Mouse (Mus musculus): ENCODE data around the gene Ppp1r36. TPM values are rescaled to one million over a fixed set of nuclear protein-coding genes. Genes with fewer than 3 reads are reported as not detected.

The Ppp1r36 gene
- total and polyA plus RNA-seq, 3 experiments: not detected

DNA sequence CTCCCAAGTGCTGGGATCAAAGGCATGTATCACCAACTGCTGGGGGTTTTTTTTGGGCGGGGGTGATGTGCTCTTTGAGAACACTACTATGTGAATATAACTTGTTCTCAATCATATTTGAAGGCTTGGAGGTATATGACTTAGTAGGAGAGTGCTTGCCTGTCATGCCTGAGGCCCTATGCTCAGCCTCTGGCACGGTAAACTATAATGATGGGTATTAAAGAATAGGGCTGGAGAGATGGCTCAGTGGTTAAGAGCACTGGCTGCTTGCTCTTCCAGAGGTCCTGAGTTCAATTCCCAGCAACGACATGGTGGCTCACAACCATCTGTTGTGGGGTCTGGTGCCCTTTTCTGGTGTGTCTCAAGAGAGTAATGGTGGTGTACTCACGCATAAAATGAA, 42.4 kb upstream of the Ppp1r36 start:
- Histone ChIP-seq H3K27ac (ENCODE audit: control insufficient read depth, low read depth, low read length) (peak overlapping the region; percentile 40), H3K4me3 (ENCODE audit: control insufficient read depth in 1 of 2, insufficient read depth in 1 of 2, low read depth in 2 of 2, low read length in 2 of 2) (no peak overlapping the region; a peak in 1 of 4 replicates), H3K36me3 (ENCODE audit: control insufficient read depth in 1 of 2, insufficient read depth in 2 of 2, low read length in 2 of 2) (peaks cover 3 to 52% of the 10 kb centered on the region in 2 experiments), H3K9me3 (replicated peaks; ENCODE audit: insufficient read depth, low read length) (no peaks in the 10 kb centered on the region), H3K79me2 (ENCODE audit: control insufficient read depth, insufficient read depth, low read length, poor library complexity) (peaks cover 87% of the 10 kb centered on the region), H3K27me3 (ENCODE audit: control insufficient read depth in 1 of 2, insufficient read depth in 2 of 2, low read length in 2 of 2) (no peaks in the 10 kb centered on the region), H3K9ac (ENCODE audit: control insufficient read depth, low read depth, low read length, poor library complexity, severe bottlenecking) (peak overlapping the region; percentile 3; the same call in 1 of the 2 replicates), H3K4me1 (ENCODE audit: control insufficient read depth in 1 of 2, insufficient read depth in 2 of 2, low read length in 2 of 2) (peaks cover 17 to 43% of the 10 kb centered on the region in 2 experiments)
- DNase-seq (ENCODE audit: low read depth, low spot score): no peak
- peak; percentile 81 for TF ChIP-seq TBP (IDR thresholded peaks at IDR 0.05; ENCODE audit: low read depth, low read length)
- TF ChIP-seq ETS1 (IDR thresholded peaks at IDR 0.05; ENCODE audit: low read depth, low read length): no peak
- TF ChIP-seq MYC (IDR thresholded peaks at IDR 0.05; ENCODE audit: low read depth, low read length): no peak

DNA sequence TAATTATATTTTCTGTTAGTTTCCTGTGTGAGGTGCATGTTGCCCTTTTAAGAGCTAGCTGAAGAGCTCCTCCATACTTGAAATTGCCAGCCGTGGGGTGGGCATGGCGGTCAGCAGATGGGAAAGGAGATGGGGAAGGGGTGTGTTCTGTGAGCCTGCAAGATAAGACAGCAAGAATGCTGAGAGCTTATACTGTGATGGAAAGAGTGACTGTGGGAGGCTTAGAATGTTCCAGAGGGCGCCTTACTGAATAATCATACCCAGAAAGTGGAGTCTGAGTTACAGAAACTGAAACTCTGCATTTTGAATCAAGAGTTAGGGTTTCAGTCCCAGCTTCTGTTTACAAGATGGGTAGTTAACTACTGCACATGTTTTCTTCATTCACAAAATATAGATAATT, 41.8 kb upstream of the Ppp1r36 start:
- Histone ChIP-seq H3K4me3 (ENCODE audit: control insufficient read depth in 1 of 2, insufficient read depth in 1 of 2, low read depth in 2 of 2, low read length in 2 of 2) (0 out of 4 replicates have a peak overlapping the region, but pooled peaks of 1 of the 2 experiments have one; percentile 5), H3K79me2 (ENCODE audit: control insufficient read depth, insufficient read depth, low read length, poor library complexity) (peaks cover 86% of the 10 kb centered on the region), H3K36me3 (ENCODE audit: control insufficient read depth in 1 of 2, insufficient read depth in 2 of 2, low read length in 2 of 2) (peaks cover 3 to 52% of the 10 kb centered on the region in 2 experiments), H3K9ac (ENCODE audit: control insufficient read depth, low read depth, low read length, poor library complexity, severe bottlenecking) (peak overlapping the region; percentile 9; the same call in 1 of the 2 replicates), H3K27ac (ENCODE audit: control insufficient read depth, low read depth, low read length) (peak overlapping the region; percentile 24; the same call in 1 of the 2 replicates), H3K4me1 (ENCODE audit: control insufficient read depth in 1 of 2, insufficient read depth in 2 of 2, low read length in 2 of 2) (peaks cover 17 to 43% of the 10 kb centered on the region in 2 experiments), H3K9me3 (replicated peaks; ENCODE audit: insufficient read depth, low read length) (no peaks in the 10 kb centered on the region), H3K27me3 (ENCODE audit: control insufficient read depth in 1 of 2, insufficient read depth in 2 of 2, low read length in 2 of 2) (no peaks in the 10 kb centered on the region)
- TF ChIP-seq SIN3A (IDR thresholded peaks at IDR 0.05; ENCODE audit: low read length) (peak; percentile 81), GATA1 (IDR thresholded peaks at IDR 0.05; ENCODE audit: low read depth, low read length) (peak; percentile 85), ZC3H11A (IDR thresholded peaks at IDR 0.05; ENCODE audit: low read depth, low read length) (no peak), ETS1 (IDR thresholded peaks at IDR 0.05; ENCODE audit: low read depth, low read length) (peak; percentile 68; the same call in 1 of the 2 replicates), E2F4 (IDR thresholded peaks at IDR 0.05; ENCODE audit: borderline replicate concordance, low read depth, low read length) (no peak), MXI1 (IDR thresholded peaks at IDR 0.05; ENCODE audit: low read depth, low read length) (peak; percentile 66; the same call in 1 of the 2 replicates), MYC (IDR thresholded peaks at IDR 0.05; ENCODE audit: low read depth, low read length) (0 out of 2 replicates have a peak, but pooled peaks have one; percentile 24), BHLHE40 (IDR thresholded peaks at IDR 0.05; ENCODE audit: borderline replicate concordance, low read depth, low read length) (0 out of 2 replicates have a peak, but pooled peaks have one; percentile 9), RCOR1 (IDR thresholded peaks at IDR 0.05; ENCODE audit: low read depth, low read length) (peak; percentile 63), CTCF (IDR thresholded peaks at IDR 0.05 in 2 of 3, conservative IDR thresholded peaks at IDR 0.05 in 1 of 3; ENCODE audit: control insufficient read depth in 1 of 3, insufficient read depth in 1 of 3, low read depth in 2 of 3, low read length in 3 of 3, poor library complexity in 1 of 3, severe bottlenecking in 1 of 3) (peak in 1 of 3 experiments; percentile 17; a peak in 1 of 6 replicates), GABPA (IDR thresholded peaks at IDR 0.05; ENCODE audit: low read depth, low read length) (no peak), POLR2AphosphoS5 (IDR thresholded peaks at IDR 0.05; ENCODE audit: borderline replicate concordance, low read depth, low read length) (no peak), MAZ (IDR thresholded peaks at IDR 0.05; ENCODE audit: low read depth, low read length) (0 out of 2 replicates have a peak, but pooled peaks have one; percentile 45), TCF12 (IDR thresholded peaks at IDR 0.05; ENCODE audit: low read depth, low read length) (peak; percentile 75), POLR2AphosphoS2 (IDR thresholded peaks at IDR 0.05; ENCODE audit: low read length) (no peak; the same call in 1 of the 2 replicates), TAL1 (IDR thresholded peaks at IDR 0.05; ENCODE audit: low read length) (peak; percentile 75), EP300 (IDR thresholded peaks at IDR 0.05; ENCODE audit: low read depth in 1 of 2, low read length in 2 of 2) (peak; percentile 73 to 80; a peak in 3 of 4 replicates), POLR2A (IDR thresholded peaks at IDR 0.05; ENCODE audit: control insufficient read depth in 1 of 2, insufficient read depth in 1 of 2, low read depth in 1 of 2, low read length in 2 of 2, poor library complexity in 1 of 2) (no peak)
- peak; percentile 76 for DNase-seq (ENCODE audit: low read depth, low spot score)

All from MEL (cell line).